8 mouse cellular contexts compared by ENCODE assay signal in genomic region chr3:142701407-142701989, GRCm38 (mm10). TPM values are rescaled to one million over a fixed set of nuclear protein-coding genes. Genes with fewer than 3 reads are reported as not detected.
A peak's percentile ranks its signal among the peaks of the same experiment; 100 is the strongest.
DNase-seq lines count a peak whose midpoint lies in the region; ATAC-seq and TF ChIP-seq lines count a peak whose summit lies in the region.

No protein-coding gene starts in this region.

- H3K9ac ChIP-seq in intestine, embryonic 15.5 days = peak overlapping the region; percentile 60
- H3K9ac ChIP-seq in midbrain, embryonic 16.5 days (ENCODE audit: low read depth, low read length) = no peak overlapping the region; the same call in 1 of the 2 replicates

- H3K27ac ChIP-seq in kidney, adult 2 months (ENCODE audit: insufficient read depth, low read depth, low read length) = peak overlapping the region; percentile 63
- peak overlapping the region; percentile 33; the same call in 1 of the 2 replicates for H3K27ac ChIP-seq in intestine, embryonic 15.5 days
- no peak overlapping the region for H3K27ac ChIP-seq in midbrain, embryonic 16.5 days (ENCODE audit: low read length)

- H3K36me3 ChIP-seq in kidney, adult 2 months (ENCODE audit: control insufficient read depth, insufficient read depth, low read length) = no peaks in the 10 kb centered on the region
- H3K36me3 ChIP-seq in intestine, embryonic 15.5 days = no peaks in the 10 kb centered on the region
- H3K36me3 ChIP-seq in midbrain, embryonic 16.5 days (ENCODE audit: control insufficient read depth, insufficient read depth, low read length) = no peaks in the 10 kb centered on the region

- H3K27me3 ChIP-seq in kidney, adult 2 months (replicated peaks; ENCODE audit: control insufficient read depth, insufficient read depth, low read length) = no peaks in the 10 kb centered on the region
- H3K27me3 ChIP-seq in intestine, embryonic 15.5 days (replicated peaks) = no peaks in the 10 kb centered on the region
- H3K27me3 ChIP-seq in midbrain, embryonic 16.5 days (ENCODE audit: control insufficient read depth, insufficient read depth, low read depth, low read length) = peaks cover 10% of the 10 kb centered on the region

- H3K4me1 ChIP-seq in kidney, adult 2 months (ENCODE audit: control insufficient read depth, insufficient read depth, low read length) = peaks cover 11% of the 10 kb centered on the region; the same call in 1 of the 2 replicates
- H3K4me1 ChIP-seq in intestine, embryonic 15.5 days (replicated peaks) = peaks cover 5% of the 10 kb centered on the region; the same call in 1 of the 2 replicates
- peaks cover 10% of the 10 kb centered on the region; the same call in 1 of the 2 replicates for H3K4me1 ChIP-seq in midbrain, embryonic 16.5 days (ENCODE audit: control insufficient read depth, insufficient read depth, low read length)

- H3K4me2 ChIP-seq in intestine, embryonic 15.5 days (replicated peaks) = peak overlapping the region; percentile 82
- peak overlapping the region; percentile 85 for H3K4me2 ChIP-seq in midbrain, embryonic 16.5 days (ENCODE audit: low read length)

- ATAC-seq in intestine, embryonic 15.5 days = peak; percentile 33
- no peak for ATAC-seq in midbrain, embryonic 16.5 days

- no peak for TF ChIP-seq POLR2A in kidney, adult 2 months (IDR thresholded peaks at IDR 0.05; ENCODE audit: low read depth, low read length)

- H3K9me3 ChIP-seq in intestine, embryonic 15.5 days = no peaks in the 10 kb centered on the region
- 0 out of 2 replicates have a peak, but pooled peaks cover 3% of the 10 kb centered on the region for H3K9me3 ChIP-seq in midbrain, embryonic 16.5 days (replicated peaks; ENCODE audit: control insufficient read depth, low read length, poor library complexity, severe bottlenecking)

- WGBS in kidney, adult 2 months = 23% methylated on average over 15 of the region's 15 CpGs
- 25% methylated on average over 15 of the region's 15 CpGs for WGBS in intestine, embryonic 15.5 days
- 33% methylated on average over 15 of the region's 15 CpGs for WGBS in midbrain, embryonic 16.5 days

- TF ChIP-seq CTCF in kidney, adult 2 months (conservative IDR thresholded peaks at IDR 0.05; ENCODE audit: insufficient read depth, insufficient read length, low read depth, low read length) = no peak

- peak; percentile 34 for DNase-seq in kidney, adult 2 months
- no peak for DNase-seq in kidney, postnatal 4 days
- DNase-seq in embryo, embryonic 10.5 days (ENCODE audit: low spot score) = peak; percentile 15
- DNase-seq in right cerebral cortex, postnatal 10 days (ENCODE audit: low spot score in 2 of 2) = no peak
- DNase-seq in left cerebral cortex, adult 18-20 months (ENCODE audit: low spot score in 2 of 2) = no peak
- no peak for DNase-seq in thymus, adult 18-20 months

- peak overlapping the region; percentile 45 for H3K4me3 ChIP-seq in kidney, adult 2 months (ENCODE audit: insufficient read depth, low read depth, low read length)
- peak overlapping the region; percentile 54 for H3K4me3 ChIP-seq in intestine, embryonic 15.5 days (replicated peaks)
- peak overlapping the region; percentile 67 for H3K4me3 ChIP-seq in midbrain, embryonic 16.5 days (ENCODE audit: low read depth, low read length)

RNA-seq across cellular contexts. Expression of gene Kyat3, which starts 0.6 kb away (rescaled TPM):
- 61.2 and 68.2 TPM in 2 replicates for polyA plus RNA-seq in kidney, adult 2 months (2012; rRNA removed)
- polyA plus RNA-seq in intestine, embryonic 15.5 days (2015; fragmentation: Nextera tagmentation; extraction: Ambion mirVana) = 17.5 and 18.2 TPM in 2 replicates
- 3.6 and 4.9 TPM in 2 replicates for polyA plus RNA-seq in midbrain, embryonic 16.5 days (2015; fragmentation: Nextera tagmentation; extraction: Ambion mirVana)
- 1 to 10 TPM; 5.9 to 6.6 TPM for total RNA-seq in left cerebral cortex, adult 18-20 months (2021)

Comparison
In these comparisons a context has a peak if more than half of its experiments do, and no peak if none do; other contexts are left out.
1. DNase-seq: peak in kidney, adult 2 months (single experiment) and embryo, embryonic 10.5 days (single experiment); none in kidney, postnatal 4 days (0 of 2), right cerebral cortex, postnatal 10 days (0 of 2), left cerebral cortex, adult 18-20 months (0 of 2) and thymus, adult 18-20 months (0 of 2).
2. Peak in every context shown above with its lines, with median percentiles within 50 percentile points of each other: H3K4me3 ChIP-seq.